Mouse (Mus musculus) Muller cell, postnatal 12 days (primary cell): ENCODE measurements at regions not wholly inside any gene's neighbourhood (a gene's known extent, or its start where the extent isn't known, plus 50 kb on each side); places are given as distances from the start of the nearest gene placed in this dataset.

ENCODE experiments used
- DNase-seq: peaks from one replicate; pipeline ENCODE4 v3.0.0-alpha.2; 2015; ENCODE audit errors: inconsistent ontology term

DNA sequence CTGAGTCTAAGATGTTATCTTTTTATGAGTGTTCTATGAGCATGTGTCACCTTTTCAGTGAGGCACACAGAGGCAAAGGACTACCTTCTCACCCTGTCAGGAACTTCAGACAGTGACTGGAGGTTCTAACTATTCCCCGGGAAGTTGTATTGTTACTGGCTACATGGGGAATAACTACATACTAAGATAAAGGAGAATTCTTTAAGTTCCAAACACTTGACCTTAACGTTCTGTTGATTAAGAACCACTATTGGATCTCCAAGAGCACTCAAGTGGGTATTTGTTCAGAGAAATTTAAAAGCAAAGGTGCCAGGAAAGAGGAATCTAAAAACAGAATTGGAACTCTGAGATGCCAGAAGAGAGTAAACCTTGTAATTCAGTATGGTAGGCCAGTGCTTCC is 139.5 kb upstream of the Nrp1 start:
- DNase-seq = no peak

DNA sequence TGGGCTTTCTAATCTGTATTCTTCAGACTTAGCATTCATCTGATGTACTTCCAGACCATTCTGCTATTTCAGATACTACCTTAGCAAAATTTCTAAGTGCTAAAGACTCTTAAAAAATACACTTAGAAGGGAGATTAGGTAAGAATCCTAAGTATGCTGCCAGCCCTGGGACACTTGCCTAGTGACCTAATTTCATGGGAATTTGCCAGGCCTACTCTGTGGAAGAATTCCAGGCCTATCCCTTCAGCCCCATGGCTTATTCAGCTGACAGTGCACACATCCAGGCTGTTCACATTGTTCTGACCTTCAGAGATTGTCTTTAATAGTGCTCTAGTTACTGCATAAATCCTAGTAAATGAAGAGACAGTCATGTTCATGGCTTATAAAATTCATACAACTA is 138.9 kb upstream of the Nrp1 start:
- DNase-seq = peak; percentile 95

DNA sequence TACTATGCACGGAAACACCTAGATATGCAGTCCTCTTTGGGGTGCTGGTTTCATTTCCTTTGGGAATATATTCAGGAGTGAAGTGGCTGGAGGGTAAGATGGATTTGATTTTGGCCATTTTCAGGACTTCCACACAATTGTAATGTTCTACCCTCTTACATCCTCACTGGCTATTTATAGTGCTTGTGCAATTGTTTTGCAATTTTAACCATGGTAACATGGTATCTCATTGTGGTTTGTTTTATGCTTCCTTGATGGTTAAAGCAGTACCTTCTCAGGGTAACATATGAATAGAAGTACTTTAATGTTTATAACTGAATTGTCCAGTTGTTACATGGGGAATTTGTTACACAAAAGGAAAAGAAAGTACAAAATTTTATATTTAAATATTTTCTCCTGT is 135.3 kb upstream of the Nrp1 start:
- DNase-seq = no peak

DNA sequence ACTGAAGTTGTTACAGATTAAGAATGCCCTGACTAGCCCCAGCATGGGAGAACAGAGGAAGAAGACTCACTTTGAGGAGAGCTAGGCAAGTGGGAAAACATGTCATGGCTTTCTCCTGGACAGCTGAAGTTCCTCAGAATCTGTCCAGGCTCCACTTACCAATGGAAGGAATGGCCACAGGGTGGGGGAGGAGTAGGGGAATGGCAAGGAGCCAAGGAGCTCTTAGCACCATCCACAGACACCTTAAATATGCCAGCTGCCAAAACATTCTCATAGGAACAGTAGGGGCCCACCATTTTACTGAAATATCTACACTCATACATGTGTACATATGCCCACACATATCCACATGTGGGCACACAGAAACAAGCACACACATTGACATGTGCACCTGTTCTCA is 134.9 kb upstream of the Nrp1 start:
- DNase-seq = no peak

DNA sequence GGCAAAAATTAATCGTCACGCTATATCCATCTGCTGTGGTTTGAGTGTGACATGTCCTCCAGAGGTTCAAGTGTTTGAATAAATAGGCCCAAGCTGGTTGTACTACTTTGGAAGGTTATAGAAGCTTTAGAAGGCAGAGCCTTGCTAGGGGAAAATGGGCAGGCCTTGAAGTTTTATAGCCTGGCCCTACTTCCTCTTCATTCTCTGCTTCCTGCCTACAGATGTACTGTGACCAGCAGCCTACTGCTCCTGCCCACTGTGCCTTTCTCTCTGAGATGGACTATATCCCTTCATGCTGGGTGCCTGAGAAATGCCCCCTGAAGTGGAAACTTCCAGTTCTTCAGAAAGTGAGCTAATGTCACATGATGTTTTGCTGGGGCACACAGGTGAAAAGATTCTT is 133.3 kb upstream of the Nrp1 start:
- DNase-seq = no peak

DNA sequence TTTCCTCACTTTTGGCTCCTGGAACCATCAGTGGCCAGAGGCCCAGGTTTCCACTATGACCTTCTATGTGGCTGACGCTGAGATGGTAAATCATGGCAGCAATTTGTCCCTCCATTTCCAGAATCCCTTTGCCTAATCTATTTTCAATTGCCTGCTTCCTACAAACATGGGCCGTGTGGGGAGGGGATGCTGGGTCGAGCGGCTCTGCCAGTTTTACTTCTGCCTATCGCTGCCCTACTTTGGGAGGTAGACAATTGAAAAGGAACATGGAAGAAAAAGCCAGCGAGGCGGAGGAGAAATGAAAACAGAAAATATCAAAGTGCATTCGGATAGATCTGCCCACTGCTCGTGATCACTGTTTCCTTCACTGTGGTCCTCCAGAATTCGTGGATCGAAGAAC is 123.3 kb upstream of the Nrp1 start:
- no peak for DNase-seq

DNA sequence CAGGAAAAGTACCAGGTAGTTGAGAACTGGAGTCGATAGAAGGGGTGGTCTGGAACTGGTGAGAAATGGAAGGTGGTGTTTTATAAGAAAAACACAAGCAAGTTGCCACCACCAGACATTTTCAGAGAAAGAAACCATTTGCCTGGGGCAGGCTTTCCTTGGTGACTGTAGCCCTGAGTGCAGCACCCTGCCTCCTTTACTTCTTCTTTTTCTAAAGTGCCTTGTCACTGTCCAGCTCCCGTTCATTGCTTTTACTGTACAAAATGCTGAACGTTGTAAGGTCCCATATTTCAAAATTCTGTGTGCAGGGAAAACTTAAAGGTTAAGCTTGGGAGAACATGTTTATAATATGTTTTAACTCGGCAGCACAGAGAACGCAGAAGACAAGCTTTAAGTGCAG is 122.9 kb upstream of the Nrp1 start:
- DNase-seq = no peak

DNA sequence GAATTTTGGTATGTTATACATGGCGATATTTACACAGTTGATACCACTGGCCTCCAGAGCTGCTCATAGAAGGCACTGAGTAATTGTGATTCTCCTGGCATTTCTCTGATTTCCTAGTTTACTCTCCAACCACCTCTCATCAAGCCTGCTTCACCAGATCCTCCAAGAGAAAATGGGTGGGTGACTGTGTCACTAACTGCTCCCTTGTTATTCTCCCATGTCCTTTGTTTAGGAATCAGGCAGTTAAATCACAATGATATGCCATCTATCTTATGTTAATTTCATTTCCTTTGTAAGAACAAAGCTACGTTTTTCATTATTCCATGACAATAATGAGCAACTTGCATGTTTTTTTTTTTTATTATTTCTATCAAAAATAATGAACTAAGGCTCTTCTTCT is 122.3 kb upstream of the Nrp1 start:
- no peak for DNase-seq

DNA sequence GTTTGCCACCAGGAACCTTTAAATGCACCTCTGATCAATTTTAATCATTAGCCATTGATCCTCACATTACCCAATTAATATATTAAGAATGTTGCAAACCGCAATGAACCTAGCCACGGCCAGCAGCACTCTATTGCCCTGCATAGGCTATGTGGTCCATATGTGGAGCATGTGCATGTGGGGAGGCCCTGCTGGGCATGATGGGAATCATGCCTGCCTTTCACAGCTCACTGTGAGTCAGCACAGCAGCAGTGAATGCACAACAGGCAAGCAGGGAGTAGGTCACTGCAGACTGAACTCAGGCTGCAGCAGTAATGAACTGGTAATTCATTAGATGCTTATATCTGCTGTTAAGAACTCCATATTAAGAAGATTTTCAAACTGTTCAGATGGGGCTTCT is 119.5 kb upstream of the Nrp1 start:
- no peak for DNase-seq

DNA sequence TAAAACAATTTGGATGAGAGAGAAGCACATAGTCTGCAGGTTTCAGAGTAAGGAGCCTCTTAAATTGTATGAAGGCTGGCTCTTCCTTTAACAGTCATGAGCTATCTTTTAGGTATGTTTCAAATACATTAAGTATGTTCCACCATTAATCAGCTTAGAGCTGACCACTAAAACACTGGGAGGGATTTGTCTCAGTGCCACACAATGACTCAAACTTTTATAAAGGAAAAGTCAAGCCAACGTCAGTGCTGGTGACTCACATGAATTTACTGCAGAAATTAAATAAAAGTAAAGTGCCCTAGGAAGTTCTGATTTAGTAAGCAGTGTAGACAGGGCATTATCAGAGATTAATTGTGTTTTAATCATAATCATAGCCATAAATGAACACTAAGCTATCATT is 118.6 kb upstream of the Nrp1 start:
- DNase-seq = peak; percentile 55

DNA sequence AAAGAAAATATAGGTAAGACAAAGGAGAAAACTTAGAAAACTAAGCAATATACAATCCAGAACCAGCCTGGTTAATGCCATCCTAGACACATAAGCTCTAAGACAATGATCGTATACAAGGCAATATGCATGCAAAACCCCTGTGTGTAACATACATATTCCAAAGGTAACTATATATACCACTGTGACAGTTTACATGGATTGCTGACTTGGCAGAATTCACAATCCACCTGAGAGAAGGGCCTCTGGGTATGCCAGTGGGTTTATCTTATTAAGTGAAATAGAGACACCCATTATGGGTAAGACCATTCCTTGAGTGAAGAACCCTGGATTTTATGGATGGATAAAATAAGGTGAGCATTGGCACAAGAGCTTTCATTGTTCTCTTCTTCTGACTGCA is 117.2 kb upstream of the Nrp1 start:
- no peak for DNase-seq

DNA sequence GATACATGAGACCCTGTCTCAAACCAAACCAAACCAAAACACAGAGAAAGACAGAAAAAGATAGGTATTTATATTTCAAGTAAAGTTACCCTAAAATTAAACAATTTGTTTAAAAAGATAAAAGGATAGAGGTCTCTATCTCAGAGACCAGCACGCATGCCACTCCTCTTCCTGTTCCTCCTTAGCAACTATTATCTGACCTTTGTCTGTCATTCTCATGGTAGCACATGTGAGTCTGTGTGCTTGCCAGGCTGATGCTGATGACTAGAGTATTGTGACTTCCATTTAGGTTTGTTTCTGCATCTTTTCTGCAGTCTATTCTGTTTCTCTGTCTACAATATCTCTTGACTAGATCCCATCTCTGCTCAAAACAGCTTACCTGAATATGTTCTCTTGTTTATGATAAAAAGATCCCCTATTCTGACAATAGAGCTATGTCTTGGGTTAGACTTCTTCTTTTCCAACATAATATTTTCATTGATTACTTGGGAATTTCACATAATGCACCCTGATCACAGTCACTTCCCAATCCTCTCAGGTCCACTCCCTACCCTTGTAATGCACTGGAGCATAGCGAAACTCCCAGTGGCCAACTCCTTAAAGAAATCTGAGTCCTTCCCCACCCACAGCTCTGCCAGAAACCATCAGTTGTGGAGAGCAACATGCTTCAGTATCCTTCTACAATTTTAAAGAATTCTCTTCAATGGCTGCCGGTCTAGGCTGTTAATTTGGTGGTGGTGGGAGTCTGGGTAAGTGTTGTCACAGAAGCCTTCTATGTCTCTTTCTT is 115.7 kb upstream of the Nrp1 start:
- no peak for DNase-seq

DNA sequence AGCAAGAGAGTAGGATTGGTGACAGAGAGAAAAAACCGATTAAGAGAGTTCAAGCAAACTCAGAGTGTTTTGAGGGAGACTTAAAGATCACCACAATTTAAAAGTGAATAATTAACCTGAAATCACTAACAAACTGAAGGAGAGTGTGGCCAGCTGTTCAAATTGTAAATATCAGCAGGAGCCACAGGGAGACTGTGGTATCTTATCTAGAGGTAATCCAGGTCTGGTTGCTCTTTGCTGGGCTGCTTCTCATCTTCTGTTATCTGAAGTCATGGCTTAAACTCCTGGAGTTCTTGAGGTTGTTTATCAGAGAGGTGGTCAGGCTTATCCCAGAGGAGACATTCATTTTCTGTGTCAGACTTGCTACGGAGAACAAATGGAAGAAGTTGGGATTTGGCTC is 106.7 kb upstream of the Nrp1 start:
- DNase-seq = no peak

DNA sequence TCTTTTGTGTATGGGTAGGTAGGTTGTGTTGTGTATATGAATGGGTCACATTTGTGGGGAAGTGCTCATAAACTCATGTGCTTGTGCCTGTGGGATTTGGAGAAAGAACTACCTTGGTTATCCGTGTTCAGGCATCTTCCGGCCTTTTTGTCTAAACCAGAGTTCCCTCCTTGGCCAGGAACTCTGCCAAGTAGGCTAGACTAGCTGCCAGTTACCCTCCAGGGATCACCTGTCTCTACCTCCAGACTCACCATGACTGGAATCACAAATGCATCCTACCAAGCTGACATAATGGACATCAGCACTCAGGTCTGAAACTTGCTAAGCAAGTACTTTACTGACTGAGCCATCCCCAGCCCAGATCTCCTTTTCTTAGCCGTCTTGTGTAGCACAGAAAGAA is 97.6 kb upstream of the Nrp1 start:
- DNase-seq = no peak

DNA sequence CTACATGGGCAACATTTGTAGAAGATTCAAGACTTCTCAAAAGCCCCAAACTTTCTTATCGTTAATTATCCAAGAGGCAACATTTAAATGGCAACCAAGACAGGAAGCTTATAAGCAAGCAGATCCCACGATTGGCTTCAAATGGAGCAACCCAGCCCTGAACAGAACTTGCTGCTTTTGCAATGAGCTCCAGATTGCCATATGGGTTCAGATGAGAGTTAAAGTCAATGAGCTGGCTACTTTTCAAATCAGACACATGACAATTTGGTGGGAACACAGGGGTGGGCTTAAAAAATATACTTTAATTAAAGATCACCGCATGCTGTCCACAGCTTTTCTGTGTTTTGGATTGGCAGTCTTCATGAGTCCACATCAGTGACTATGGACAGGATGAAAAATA is 97.0 kb upstream of the Nrp1 start:
- DNase-seq = no peak

DNA sequence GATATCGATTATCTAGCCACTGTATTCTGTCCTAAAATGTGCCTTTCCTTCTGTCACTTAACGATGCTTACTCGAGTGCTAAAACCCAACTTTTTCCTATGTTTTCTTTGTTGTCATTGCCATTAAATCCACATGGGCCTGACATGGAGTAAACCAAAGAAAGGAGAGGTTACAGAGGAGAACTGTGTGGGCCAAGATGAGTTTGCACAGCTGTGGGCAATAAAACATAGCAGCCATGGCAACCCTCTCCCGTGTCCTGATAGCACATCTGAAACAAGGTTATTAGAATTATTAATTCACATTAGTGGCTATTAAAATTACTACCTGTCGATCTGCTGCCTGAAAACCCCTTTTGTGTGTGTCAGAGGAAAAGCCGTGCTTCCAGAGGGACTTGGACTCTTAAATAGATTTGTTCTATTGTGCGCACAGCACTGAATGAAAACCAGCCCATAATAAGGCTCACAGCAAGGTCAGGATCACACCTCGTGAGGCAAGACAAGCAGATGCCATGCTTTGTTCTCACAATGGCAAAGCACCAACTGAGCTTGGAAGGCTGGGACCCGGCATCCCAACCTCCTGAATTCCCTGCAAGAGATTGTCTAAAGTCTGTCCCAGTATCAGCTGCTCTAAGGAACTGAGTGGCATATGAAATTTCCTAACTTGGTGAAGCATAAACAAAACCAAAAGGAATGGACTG is 95.0 kb upstream of the Nrp1 start:
- no peak for DNase-seq

DNA sequence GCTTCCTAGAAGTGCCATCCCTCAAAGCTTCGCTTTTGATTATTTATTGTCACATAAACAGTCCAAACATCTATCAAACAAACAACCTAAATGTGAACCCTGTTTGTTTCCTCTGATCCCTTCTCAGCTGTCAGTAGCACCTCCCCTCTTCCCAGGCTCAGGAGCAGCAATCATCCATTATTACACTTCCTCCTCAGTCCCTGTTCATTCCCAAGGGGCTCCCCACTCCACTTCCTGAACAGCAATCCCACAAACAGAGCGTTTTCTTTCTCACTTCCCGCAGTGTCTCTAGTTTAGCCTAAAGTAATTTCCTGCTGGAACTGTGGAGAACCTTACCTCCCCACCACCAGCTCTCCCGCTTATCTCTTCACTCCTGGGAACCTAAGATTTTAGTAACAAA is 91.1 kb upstream of the Nrp1 start:
- DNase-seq = no peak

DNA sequence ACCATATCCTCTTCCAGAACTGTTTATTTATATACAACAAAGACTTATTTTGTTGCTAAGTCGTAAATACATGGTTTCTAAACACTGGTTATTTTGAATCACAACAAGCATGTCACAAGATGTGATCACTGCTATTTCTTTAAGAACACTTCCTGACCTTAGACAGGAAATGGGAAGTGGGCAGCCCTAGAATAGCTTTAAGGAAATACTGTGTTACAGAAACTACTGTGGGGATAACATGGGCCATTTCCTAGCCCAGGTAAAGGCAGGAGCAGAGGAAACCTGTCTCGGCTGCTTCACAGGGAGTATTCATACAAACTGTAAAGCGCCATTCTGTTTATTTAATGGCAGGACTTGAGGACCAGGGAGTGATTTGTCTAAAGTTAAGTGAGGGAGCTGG is 90.4 kb upstream of the Nrp1 start:
- no peak for DNase-seq

DNA sequence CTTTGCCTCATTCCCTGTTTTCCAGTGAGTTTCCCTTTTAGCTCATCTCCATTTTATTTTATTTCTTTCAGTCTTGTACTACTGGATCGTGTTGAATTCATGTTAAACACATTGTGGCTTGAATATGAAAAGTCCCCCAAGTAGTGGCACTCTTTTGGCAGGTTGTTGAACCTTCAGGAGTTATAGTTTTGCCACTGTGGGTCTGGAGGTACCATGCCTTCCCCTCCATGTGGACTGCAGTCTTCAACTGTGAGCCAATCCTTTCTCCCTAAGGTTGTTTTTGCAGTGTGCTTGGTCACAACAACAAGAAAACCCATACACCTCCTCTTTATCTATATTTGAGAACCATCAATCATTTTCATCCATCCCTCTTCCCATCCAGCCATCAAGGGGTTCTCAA is 88.9 kb upstream of the Nrp1 start:
- no peak for DNase-seq

DNA sequence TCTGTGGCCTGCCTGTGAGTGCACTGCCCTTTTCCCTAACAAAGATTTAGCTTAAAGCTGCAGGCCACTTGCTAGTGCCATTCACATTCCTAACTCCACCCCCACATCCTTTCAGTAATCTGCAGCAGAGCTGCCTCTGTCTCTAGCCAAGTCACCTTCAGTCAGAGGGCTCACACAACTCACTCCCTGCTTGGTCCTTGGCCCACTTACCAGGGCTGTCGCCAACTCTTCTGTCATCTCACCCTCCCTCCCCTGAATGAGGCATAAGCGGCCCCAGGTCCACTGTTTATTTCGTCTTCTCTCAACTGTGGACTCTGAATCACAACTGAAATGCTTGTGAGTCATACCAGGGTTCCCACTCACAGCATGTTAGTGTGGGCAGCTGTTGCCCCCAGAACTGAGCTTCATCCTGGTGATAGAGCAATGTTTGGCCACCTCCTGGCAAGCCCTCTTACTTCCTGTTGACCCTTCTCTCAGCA is 85.5 kb upstream of the Nrp1 start:
- DNase-seq = peak; percentile 95

DNA sequence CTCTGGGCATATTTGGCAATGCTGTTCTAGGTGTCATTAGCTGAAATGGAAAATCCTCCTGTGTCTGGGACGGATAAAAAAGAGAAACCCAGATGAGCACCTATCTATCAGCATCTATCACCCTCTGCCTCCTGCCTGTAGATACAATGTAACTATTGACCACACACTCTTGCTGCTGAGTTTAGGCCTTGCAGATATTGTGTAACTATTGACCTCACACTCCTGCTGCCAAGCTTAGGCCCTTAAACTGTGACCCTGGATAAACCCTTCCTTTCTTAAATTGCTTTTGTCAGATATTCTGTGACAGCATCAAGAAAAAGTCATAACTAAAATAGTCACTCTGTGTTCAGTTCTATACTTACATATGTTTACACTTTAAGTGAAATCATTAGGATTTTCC is 81.9 kb upstream of the Nrp1 start:
- no peak for DNase-seq

DNA sequence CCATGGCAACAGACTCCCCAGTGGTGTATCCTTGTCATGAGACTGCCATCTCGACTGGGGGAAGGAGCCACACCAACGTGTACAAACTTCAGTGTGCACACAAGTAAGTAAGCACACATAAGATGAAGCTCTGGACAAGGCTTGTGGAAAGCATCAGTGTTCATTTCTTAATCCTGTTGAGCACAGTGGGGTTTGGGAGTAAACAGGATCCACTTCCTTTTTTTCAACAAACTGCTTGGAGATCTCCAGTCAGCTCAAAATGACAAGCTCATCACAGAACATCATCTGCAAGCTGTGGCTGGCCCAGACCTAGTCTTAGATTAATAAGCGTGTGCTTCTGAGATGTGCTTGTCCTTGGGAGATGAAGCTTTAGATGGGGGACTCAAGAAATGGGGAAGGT is 75.6 kb upstream of the Nrp1 start:
- no peak for DNase-seq

DNA sequence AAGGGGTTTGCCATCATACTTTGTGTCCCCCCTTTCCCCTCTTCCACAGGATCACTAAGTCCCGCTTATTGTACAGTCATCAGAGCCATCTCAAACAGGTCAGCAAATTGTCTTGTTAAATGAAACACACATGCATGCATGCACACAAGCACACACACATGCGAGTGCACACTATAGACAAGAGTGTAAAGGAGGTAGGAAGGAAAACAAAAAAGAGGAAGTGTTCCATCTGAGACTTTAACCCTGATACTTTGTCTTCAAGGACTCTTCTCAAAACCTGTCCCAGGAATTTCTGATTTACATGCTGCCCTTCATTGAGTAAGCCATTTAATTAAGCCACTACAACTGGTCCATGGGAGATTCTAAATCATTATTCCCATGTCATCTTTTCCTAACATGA is 75.0 kb upstream of the Nrp1 start:
- DNase-seq = no peak

DNA sequence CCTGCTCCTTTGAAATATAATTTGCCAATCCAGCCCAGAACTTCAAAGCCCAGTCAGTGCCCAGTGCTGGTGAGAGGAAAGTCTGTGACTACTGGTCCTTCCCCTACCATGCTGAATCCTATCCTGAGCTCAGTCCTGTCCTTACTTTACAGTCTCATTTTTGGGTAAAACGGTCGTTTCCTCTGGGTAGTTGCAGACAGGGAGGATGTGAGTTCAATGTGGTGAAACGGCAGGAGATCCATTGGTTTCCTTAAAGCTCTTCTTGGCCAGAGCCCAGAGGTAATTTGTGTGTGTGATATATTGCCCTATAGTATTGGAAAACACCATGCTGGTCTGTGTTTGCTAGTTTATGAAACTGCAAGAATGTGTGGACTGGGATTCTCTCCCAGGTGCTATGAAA is 73.6 kb upstream of the Nrp1 start:
- no peak for DNase-seq
